Mouse (Mus musculus) stomach, embryonic 14.5 days (tissue): ENCODE results near the gene Bsg. TPM values are rescaled to one million over a fixed set of nuclear protein-coding genes. Genes with fewer than 3 reads are reported as not detected.
A peak's percentile ranks its signal among the peaks of the same experiment; 100 is the strongest.

Experiments used
- ATAC-seq: fragments of 200-750 bp; cut with Nextera tagmentation; 2 replicates; pipeline ENCODE4 v1.8.0; 2017; ENCODE audit warnings: low read depth, moderate TSS enrichment; ENCODE audit not compliant: insufficient number of reproducible peaks, insufficient read depth, low FRiP score
- H3K27ac ChIP-seq: fragments of 300-500 bp; sonication (generic); 2 replicates; pipeline ENCODE4 v1.5.1; 2014; ENCODE audit warnings: mild to moderate bottlenecking, low read length, moderate library complexity, mixed read lengths
- H3K27me3 ChIP-seq: fragments of 300-500 bp; sonication (generic); 2 replicates; pipeline ENCODE4 v1.6.1; 2014; ENCODE audit warnings: low read length, control low read depth, mixed read lengths; ENCODE audit not compliant: control insufficient read depth, insufficient read depth
- H3K36me3 ChIP-seq: fragments of 300-500 bp; sonication (generic); 2 replicates; pipeline ENCODE4 v1.6.1; 2014; ENCODE audit warnings: mild to moderate bottlenecking, control low read depth, low read length, moderate library complexity, mixed read lengths; ENCODE audit not compliant: control insufficient read depth, insufficient read depth
- H3K4me1 ChIP-seq: fragments of 300-500 bp; sonication (generic); 2 replicates; pipeline ENCODE4 v1.6.1; 2014; ENCODE audit warnings: low read length, control low read depth, mixed read lengths; ENCODE audit not compliant: control insufficient read depth, insufficient read depth
- H3K4me2 ChIP-seq: fragments of 300-500 bp; sonication (generic); replicated peaks from 2 replicates; pipeline ENCODE4 v1.6.1; 2014; ENCODE audit warnings: low read depth, low read length, control low read depth
- H3K4me3 ChIP-seq: fragments of 300-500 bp; sonication (generic); 2 replicates; pipeline ENCODE4 v1.5.1; 2014; ENCODE audit warnings: low read depth, low read length, control low read depth
- H3K9ac ChIP-seq: fragments of 300-500 bp; sonication (generic); replicated peaks from 2 replicates; pipeline ENCODE4 v1.6.1; 2014; ENCODE audit warnings: low read depth, mild to moderate bottlenecking, control low read depth, low read length, moderate library complexity, mixed read lengths
- H3K9me3 ChIP-seq: fragments of 300-500 bp; sonication (generic); 2 replicates; pipeline ENCODE4 v1.6.1; 2016; ENCODE audit warnings: low read depth, low read length, control low read depth; ENCODE audit not compliant: control insufficient read depth
- WGBS: fragments of 180-500 bp; shearing (Covaris S2); extraction: QIAGEN DNeasy Blood & Tissue Kit; methylation state at CpG from one replicate; pipeline ENCODE4 v1.1.7; 2014; 5-methylcytosine and 5-hydroxymethylcytosine counted together
- polyA plus RNA-seq: library from polyadenylated mRNA; unstranded; fragments of >200 nt; fragmentation: Nextera tagmentation; extraction: Ambion mirVana; gene quantifications from 2 replicates; pipeline ENCODE4 v1.2.1, GENCODE M21; 2014

The Bsg gene
- polyA plus RNA-seq = 871 and 937 TPM in 2 replicates

DNA sequence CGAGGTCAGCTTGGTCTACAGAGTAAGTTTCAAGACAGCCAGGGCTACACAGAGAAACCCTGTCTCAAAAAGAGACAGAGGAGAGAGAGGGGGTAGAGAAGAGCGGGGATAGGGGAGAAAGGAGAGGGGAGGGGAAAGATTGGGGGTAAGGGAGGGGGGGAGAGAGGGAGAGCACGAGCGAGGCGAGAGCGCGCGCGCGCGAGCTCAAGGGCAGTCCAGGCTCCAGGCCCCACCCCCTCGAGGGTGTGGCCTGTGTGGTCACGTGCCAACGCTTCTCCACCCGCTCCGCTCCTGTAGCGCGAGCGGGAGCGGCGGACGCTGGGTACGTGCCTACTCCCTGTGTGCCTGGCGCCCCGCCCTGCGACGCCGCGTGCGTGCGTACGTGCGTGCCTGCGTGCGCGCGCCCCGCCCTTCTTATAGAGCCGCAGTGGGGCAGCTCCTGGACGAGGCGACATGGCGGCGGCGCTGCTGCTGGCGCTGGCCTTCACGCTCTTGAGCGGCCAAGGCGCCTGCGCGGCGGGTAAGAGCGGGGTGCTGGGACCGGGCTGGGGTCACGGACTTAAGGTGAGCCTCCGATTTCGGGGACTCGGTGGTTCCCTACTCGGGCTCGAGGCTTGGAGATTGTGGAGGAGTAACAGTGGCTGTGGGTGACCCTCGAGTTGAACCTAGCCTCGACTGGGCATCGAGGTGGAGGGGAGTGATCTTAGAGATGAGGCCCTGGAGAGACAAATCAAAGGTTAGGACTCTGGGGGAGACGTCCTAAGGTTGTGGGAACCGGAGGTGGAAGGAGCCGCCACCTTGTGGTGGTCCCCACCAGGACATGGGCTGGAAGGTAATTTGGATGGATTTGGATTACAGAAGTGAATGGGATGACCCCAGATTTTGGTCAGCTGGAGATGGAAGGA lies at the start of gene Bsg:
Gene Bsg, plus strand, starts transcription at position 427 of the 905 bp plus-strand sequence.
- H3K4me2 ChIP-seq = peak within 1 kb of the TSS; percentile 88
- H3K27ac ChIP-seq = peak within 1 kb of the TSS; percentile 74
- H3K9me3 ChIP-seq = no peaks in the 10 kb centered on the region
- H3K4me3 ChIP-seq = peak within 1 kb of the TSS; percentile 89
- under 1% methylated on average over 62 of the region's 65 CpGs for WGBS
- H3K36me3 ChIP-seq = peaks cover 12% of the 10 kb centered on the region; the same call in 1 of the 2 replicates
- H3K9ac ChIP-seq = peak within 1 kb of the TSS; percentile 95
- peaks cover 17% of the 10 kb centered on the region for H3K4me1 ChIP-seq
- ATAC-seq = peak; percentile 92
- no peaks in the 10 kb centered on the region for H3K27me3 ChIP-seq

DNA sequence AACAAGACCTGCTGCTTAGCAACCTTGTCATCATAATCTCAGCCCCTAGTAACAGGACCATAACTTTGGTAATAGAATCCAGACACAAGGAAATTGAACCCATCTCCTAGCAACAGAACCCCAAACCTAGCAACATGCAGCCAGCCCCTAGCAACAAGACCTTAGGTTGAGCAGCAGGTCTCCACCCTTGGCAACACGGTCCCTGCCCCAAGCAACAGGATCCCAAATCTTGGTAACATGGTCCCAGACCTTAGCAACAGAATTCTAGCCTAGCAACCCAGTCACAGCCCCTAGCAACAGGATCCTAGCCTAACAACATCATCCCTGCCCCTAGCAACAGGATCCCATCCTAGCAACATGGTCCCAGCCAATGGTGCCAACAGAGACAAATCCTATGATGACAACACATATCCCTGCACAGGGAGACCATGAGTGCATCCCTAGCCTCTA lies 49.3 kb upstream of the Bsg start:
- H3K36me3 ChIP-seq = no peaks in the 10 kb centered on the region
- no peak overlapping the region for H3K27ac ChIP-seq
- no peak overlapping the region for H3K4me2 ChIP-seq
- H3K27me3 ChIP-seq = no peaks in the 10 kb centered on the region
- 45% methylated on average over 1 of the region's 1 CpGs for WGBS
- no peak overlapping the region for H3K9ac ChIP-seq
- H3K4me1 ChIP-seq = no peaks in the 10 kb centered on the region
- no peak overlapping the region for H3K4me3 ChIP-seq
- no peaks in the 10 kb centered on the region for H3K9me3 ChIP-seq
- ATAC-seq = no peak

DNA sequence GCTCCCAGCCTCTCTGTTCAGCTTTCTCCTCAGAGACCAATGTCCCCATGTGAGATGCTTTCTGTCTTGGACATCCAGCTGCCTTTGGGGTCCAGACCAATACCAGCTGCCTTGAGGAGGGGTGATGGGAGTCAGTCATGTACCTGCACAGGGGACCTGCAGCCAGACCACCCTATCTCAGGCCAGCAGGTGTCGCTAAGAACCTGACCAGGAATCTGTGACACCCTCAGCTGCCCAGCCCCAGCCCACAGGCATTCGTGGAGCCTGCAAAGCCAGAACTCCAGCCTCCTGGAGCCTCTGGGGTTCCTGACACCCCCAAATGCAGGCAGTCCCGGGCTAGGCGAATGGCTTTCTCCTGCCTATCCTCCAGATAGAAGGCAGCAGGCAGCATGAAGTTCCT lies 45.5 kb upstream of the Bsg start:
- Histone ChIP-seq H3K4me3 (no peak overlapping the region), H3K9me3 (no peaks in the 10 kb centered on the region), H3K27me3 (no peaks in the 10 kb centered on the region), H3K36me3 (no peaks in the 10 kb centered on the region), H3K4me2 (no peak overlapping the region), H3K4me1 (no peaks in the 10 kb centered on the region), H3K9ac (no peak overlapping the region), H3K27ac (no peak overlapping the region)
- no peak for ATAC-seq
- 12% methylated on average over 4 of the region's 4 CpGs for WGBS

DNA sequence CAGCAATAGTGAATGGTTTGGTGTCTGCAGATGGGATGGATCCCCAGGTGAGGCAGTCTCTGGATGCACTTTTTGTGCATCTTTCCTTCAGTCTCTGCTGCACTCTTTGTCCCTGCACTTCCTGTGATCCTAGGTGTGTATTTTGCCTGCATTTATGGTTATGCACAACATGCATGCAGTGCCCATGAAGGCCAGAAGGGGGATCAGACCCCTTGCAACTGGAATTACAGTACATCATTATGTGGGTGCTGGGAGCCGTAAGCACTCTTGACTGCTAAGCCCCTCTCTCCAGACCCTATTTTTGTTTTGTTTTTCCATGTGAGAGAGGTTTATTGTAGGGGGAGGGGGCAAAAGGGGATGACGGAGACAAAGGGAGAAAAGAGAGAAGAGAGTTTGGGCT lies 44.0 kb upstream of the Bsg start:
- H3K9me3 ChIP-seq = no peaks in the 10 kb centered on the region
- H3K9ac ChIP-seq = no peak overlapping the region
- H3K4me2 ChIP-seq = no peak overlapping the region
- no peaks in the 10 kb centered on the region for H3K4me1 ChIP-seq
- H3K4me3 ChIP-seq = no peak overlapping the region
- ATAC-seq = no peak
- no peaks in the 10 kb centered on the region for H3K27me3 ChIP-seq
- H3K36me3 ChIP-seq = no peaks in the 10 kb centered on the region
- no peak overlapping the region for H3K27ac ChIP-seq
- WGBS = 78% methylated on average over 2 of the region's 2 CpGs

DNA sequence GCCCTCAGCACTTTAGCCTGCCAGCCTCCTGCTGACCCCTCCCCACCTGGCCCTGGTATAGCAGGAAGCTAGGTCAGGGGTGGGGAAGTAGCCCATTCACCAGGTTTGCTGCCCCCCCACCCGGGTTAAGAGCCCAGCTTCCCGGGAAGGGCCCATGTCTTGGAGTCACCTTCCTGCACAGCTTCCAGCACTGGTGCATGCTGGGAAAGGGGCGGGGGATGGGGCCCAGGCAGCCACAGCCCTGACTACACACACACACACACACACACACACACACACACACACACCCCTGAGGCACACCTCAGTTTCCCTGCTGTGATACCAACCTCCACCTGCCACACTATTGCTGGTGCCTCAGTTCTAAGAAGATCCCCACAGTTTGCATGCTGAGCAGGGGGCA lies 42.4 kb upstream of the Bsg start:
- Histone ChIP-seq H3K4me3 (no peak overlapping the region), H3K36me3 (no peaks in the 10 kb centered on the region), H3K4me2 (no peak overlapping the region), H3K9me3 (no peaks in the 10 kb centered on the region), H3K27me3 (no peaks in the 10 kb centered on the region), H3K27ac (no peak overlapping the region), H3K4me1 (no peaks in the 10 kb centered on the region), H3K9ac (no peak overlapping the region)
- WGBS = 54% methylated on average over 3 of the region's 3 CpGs
- no peak for ATAC-seq

DNA sequence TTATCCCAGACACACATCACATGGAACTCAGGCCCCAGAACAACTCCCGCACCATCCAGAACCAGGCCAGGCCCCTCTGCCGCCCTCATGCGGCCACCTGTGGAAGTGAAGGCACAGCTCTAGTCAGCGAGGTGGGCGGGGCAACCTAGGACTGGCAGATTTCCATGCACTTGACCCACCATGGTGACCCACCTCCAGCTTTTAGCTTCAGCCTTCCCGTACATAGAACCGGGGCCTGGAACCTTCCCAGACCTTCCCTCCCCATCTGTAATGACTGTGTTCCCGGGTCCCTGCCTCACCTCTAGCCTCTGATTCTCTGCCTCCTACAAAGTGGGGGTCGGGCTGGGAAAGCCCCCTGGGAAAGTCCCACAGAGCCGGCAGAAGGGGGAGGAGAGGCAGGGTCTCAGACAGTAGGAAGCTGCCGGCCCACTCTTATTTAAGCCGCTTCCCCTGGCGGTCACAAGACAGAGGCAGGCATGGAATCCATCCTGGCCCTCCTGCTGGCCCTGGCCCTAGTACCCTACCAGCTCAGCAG lies 40.1 kb upstream of the Bsg start, which contains the start of gene Madcam1:
Gene Madcam1, plus strand, starts transcription at position 429 of the 535 bp plus-strand sequence.
- Histone ChIP-seq H3K27me3 (no peaks in the 10 kb centered on the region), H3K4me1 (no peaks in the 10 kb centered on the region), H3K9ac (no peak within 1 kb of the TSS), H3K4me3 (peak within 1 kb of the TSS; percentile 1; the same call in 1 of the 2 replicates), H3K4me2 (no peak within 1 kb of the TSS), H3K9me3 (no peaks in the 10 kb centered on the region), H3K27ac (no peak within 1 kb of the TSS), H3K36me3 (no peaks in the 10 kb centered on the region)
- ATAC-seq = peak; percentile 28; the same call in 1 of the 2 replicates
- WGBS = 12% methylated on average over 13 of the region's 13 CpGs

DNA sequence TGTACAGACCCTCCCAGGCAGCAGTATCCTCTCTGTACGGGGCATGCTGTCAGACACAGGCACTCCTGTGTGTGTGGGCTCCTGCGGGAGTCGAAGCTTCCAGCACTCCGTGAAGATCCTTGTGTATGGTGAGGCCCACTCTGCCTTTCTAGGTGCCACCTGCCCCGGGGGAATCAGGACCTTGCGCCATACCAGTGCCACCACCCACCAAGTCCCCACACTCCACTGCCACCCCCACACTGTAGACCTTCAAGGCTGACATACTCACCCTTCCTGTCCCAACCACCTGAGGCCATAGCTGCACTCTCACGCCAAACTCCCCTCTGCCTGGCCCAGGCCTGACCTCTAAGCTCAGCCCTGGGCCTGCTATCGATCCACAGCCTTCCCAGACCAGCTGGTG lies 39.2 kb upstream of the Bsg start:
- Histone ChIP-seq H3K4me1 (peaks cover under 1% of the 10 kb centered on the region; the same call in 1 of the 2 replicates), H3K9ac (no peak overlapping the region), H3K4me2 (no peak overlapping the region), H3K9me3 (no peaks in the 10 kb centered on the region), H3K27me3 (no peaks in the 10 kb centered on the region), H3K4me3 (peak overlapping the region; percentile 1; the same call in 1 of the 2 replicates), H3K36me3 (no peaks in the 10 kb centered on the region), H3K27ac (no peak overlapping the region)
- ATAC-seq = no peak
- 80% methylated on average over 8 of the region's 8 CpGs for WGBS

DNA sequence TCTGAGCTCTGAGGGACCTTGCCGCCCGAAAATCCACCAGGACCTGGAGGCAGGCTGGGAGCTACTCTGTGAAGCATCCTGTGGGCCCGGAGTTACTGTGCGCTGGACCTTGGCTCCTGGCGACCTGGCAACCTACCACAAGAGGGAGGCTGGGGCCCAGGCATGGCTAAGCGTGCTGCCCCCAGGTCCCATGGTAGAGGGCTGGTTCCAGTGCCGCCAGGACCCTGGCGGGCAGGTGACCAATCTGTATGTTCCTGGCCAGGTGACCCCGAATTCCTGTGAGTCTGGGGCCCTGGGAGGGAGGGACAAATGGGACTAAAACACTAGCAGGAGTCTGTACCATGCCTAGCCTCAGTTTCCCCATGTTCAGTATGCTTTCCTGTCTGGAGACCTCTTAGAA lies 37.8 kb upstream of the Bsg start:
- Histone ChIP-seq H3K9me3 (no peaks in the 10 kb centered on the region), H3K4me3 (no peak overlapping the region), H3K4me2 (no peak overlapping the region), H3K36me3 (no peaks in the 10 kb centered on the region), H3K9ac (no peak overlapping the region), H3K4me1 (peaks cover 7% of the 10 kb centered on the region), H3K27me3 (no peaks in the 10 kb centered on the region), H3K27ac (no peak overlapping the region)
- WGBS = 65% methylated on average over 9 of the region's 9 CpGs
- ATAC-seq = no peak
